15 mouse cellular contexts compared by ENCODE assay signal in genomic region chr14:99434645-99435044, GRCm38 (mm10).
"Had no signal": no experiment of that assay in that cellular context is flagged by ENCODE, and none has a peak within 500 bp of the region (broad histone marks: within the 10 kb centered on the region; RNA-seq: fewer than 3 reads in every experiment).

No protein-coding gene starts in this region.

- H3K4me3 ChIP-seq: neural tube, embryonic 12.5 days; neural tube, embryonic 13.5 days; neural tube, embryonic 15.5 days had no signal

- DNase-seq: retina, postnatal 1 day; right cerebral cortex, adult 18-20 months; right cerebral cortex, postnatal 14 days; right cerebral cortex, postnatal 25 days; right cerebral cortex, postnatal 4 days; spleen, adult 18-20 months; thymus, adult 18-20 months; thymus, adult 2 months; thymus, postnatal 14 days; thymus, postnatal 25 days; thymus, postnatal 36 days; thymus, postnatal 4 days had no signal

- H3K27me3 ChIP-seq: neural tube, embryonic 12.5 days; neural tube, embryonic 13.5 days; neural tube, embryonic 15.5 days had no signal

- H3K36me3 ChIP-seq: neural tube, embryonic 12.5 days; neural tube, embryonic 13.5 days; neural tube, embryonic 15.5 days had no signal

- H3K4me2 ChIP-seq: neural tube, embryonic 12.5 days; neural tube, embryonic 13.5 days; neural tube, embryonic 15.5 days had no signal

- H3K4me1 ChIP-seq: neural tube, embryonic 12.5 days; neural tube, embryonic 13.5 days; neural tube, embryonic 15.5 days had no signal

- H3K9ac ChIP-seq: neural tube, embryonic 12.5 days; neural tube, embryonic 13.5 days; neural tube, embryonic 15.5 days had no signal

- H3K27ac ChIP-seq: neural tube, embryonic 12.5 days; neural tube, embryonic 13.5 days; neural tube, embryonic 15.5 days had no signal

- H3K9me3 ChIP-seq: neural tube, embryonic 12.5 days; neural tube, embryonic 13.5 days; neural tube, embryonic 15.5 days had no signal
